Mouse (Mus musculus) intestine, embryonic 16.5 days (tissue): ENCODE data around the gene Mmgt1. TPM values are rescaled to one million over a fixed set of nuclear protein-coding genes. Genes with fewer than 3 reads are reported as not detected.

Experiments
- ATAC-seq: fragments of 200-750 bp; cut with Nextera tagmentation; 2 replicates; pipeline ENCODE4 v1.8.0; 2017; ENCODE audit warnings: moderate TSS enrichment, moderate library complexity
- H3K27ac ChIP-seq: fragments of 300-500 bp; sonication (generic); 2 replicates; pipeline ENCODE4 v1.5.1; 2014; ENCODE audit warnings: mild to moderate bottlenecking, low read length
- H3K27me3 ChIP-seq: fragments of 300-500 bp; sonication (generic); replicated peaks from 2 replicates; pipeline ENCODE4 v1.6.1; 2014; ENCODE audit warnings: low read length, control low read depth, mixed read lengths; ENCODE audit not compliant: control insufficient read depth, insufficient read depth
- H3K36me3 ChIP-seq: fragments of 300-500 bp; sonication (generic); 2 replicates; pipeline ENCODE4 v1.6.1; 2014; ENCODE audit warnings: low read length, control low read depth; ENCODE audit not compliant: control insufficient read depth, insufficient read depth
- H3K4me1 ChIP-seq: fragments of 300-500 bp; sonication (generic); 2 replicates; pipeline ENCODE4 v1.6.1; 2014; ENCODE audit warnings: low read length, control low read depth, mixed read lengths; ENCODE audit not compliant: control insufficient read depth, insufficient read depth
- H3K4me2 ChIP-seq: fragments of 300-500 bp; sonication (generic); 2 replicates; pipeline ENCODE4 v1.6.1; 2014; ENCODE audit warnings: low read depth, low read length, control low read depth
- H3K4me3 ChIP-seq: fragments of 300-500 bp; sonication (generic); 2 replicates; pipeline ENCODE4 v1.5.1; 2014; ENCODE audit warnings: mild to moderate bottlenecking, low read length
- H3K9ac ChIP-seq: fragments of 300-500 bp; sonication (generic); 2 replicates; pipeline ENCODE4 v1.6.1; 2014; ENCODE audit warnings: low read depth, low read length
- H3K9me3 ChIP-seq: fragments of 300-500 bp; sonication (generic); 2 replicates; pipeline ENCODE4 v1.6.1; 2016; ENCODE audit warnings: low read length, control low read depth; ENCODE audit not compliant: control insufficient read depth
- WGBS: fragments of 180-500 bp; shearing (Covaris S2); extraction: QIAGEN DNeasy Blood & Tissue Kit; methylation state at CpG from one replicate; pipeline ENCODE4 v1.1.7; 2014; 5-methylcytosine and 5-hydroxymethylcytosine counted together
- polyA plus RNA-seq: library from polyadenylated mRNA; unstranded; fragments of >200 nt; fragmentation: Nextera tagmentation; extraction: Ambion mirVana; gene quantifications from 2 replicates; pipeline ENCODE4 v1.2.1, GENCODE M21; 2015

The Mmgt1 gene
- 20.4 and 20.6 TPM in 2 replicates for polyA plus RNA-seq

DNA sequence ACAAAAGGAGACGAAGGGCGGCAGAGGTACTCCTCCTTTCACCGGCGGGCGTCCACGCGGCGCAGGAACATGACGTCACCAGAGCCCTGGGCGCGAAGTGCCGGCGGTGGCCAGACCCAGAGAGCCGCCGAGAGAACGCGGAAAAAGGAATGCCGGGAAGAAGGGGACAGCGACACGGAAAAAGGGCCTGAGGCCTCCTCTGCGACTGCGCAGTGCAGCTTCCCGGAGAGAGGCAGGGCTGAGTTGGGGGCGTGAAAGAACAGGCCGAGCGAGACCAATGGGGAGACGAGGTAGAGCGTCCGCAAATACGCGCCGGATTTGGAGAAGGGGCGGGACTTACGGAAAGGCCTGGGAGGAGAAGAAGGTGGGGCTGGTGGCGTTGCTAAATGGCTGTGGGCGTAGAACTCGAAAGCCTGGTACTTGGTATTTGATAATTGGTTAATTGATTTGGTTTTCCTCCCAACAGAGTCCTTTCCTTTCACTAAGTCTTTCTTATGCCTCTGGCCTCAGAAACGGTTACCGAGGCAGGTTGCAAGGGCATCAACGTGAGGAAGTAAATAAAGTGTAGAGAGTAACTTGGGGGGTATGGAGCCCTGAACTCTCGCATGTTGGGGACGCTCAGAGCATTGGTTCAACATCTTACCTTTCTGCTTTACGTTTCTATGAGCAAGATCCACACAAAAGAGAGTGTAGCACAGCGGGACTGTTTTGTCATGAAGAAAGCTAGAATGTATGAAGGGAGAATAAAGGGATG lies at the start of gene Mmgt1:
Gene Mmgt1, minus strand, starts transcription at position 183 of the 754 bp plus-strand sequence.
- 0 out of 2 replicates have a peak, but pooled peaks cover 3% of the 10 kb centered on the region for H3K4me1 ChIP-seq
- H3K4me2 ChIP-seq: peak within 1 kb of the TSS; percentile 48
- H3K27me3 ChIP-seq: no peaks in the 10 kb centered on the region
- 16% methylated on average over 43 of the region's 44 CpGs for WGBS
- H3K27ac ChIP-seq: peak within 1 kb of the TSS; percentile 41
- no peaks in the 10 kb centered on the region for H3K36me3 ChIP-seq
- peak; percentile 99 for ATAC-seq
- no peaks in the 10 kb centered on the region for H3K9me3 ChIP-seq
- H3K9ac ChIP-seq: peak within 1 kb of the TSS; percentile 85
- H3K4me3 ChIP-seq: peak within 1 kb of the TSS; percentile 67

GRCm38 (mm10) chrX:56640066-56640465 lies 42.2 kb upstream of the Mmgt1 start:
- H3K4me2 ChIP-seq: no peak overlapping the region
- H3K4me1 ChIP-seq: no peaks in the 10 kb centered on the region
- no peaks in the 10 kb centered on the region for H3K27me3 ChIP-seq
- no peaks in the 10 kb centered on the region for H3K9me3 ChIP-seq
- ATAC-seq: no peak
- no peak overlapping the region for H3K27ac ChIP-seq
- H3K9ac ChIP-seq: no peak overlapping the region
- 7% methylated on average over 1 of the region's 1 CpGs for WGBS
- H3K36me3 ChIP-seq: no peaks in the 10 kb centered on the region
- H3K4me3 ChIP-seq: no peak overlapping the region

DNA sequence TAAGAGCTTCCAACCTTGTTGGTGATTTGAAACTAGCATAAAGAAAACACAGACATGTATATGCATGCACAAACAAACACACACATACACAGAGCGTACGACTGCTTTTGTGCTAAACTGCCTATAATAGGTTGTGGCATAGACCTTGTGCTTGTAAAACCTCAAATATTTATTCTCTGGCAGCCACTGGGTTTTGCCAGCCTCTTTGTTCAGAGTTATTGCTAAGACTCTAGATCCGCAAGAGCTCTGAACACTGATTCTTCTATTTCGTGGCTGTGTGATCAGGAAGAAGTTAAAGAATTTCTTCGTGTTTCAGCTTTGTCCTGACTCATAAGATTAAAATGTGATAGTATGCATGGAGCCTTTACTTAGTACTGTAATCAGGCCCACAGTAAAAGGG lies 38.3 kb upstream of the Mmgt1 start:
- Histone ChIP-seq H3K4me3 (no peak overlapping the region), H3K4me1 (no peaks in the 10 kb centered on the region), H3K4me2 (no peak overlapping the region), H3K9ac (no peak overlapping the region), H3K9me3 (no peaks in the 10 kb centered on the region), H3K27ac (no peak overlapping the region), H3K27me3 (no peaks in the 10 kb centered on the region), H3K36me3 (no peaks in the 10 kb centered on the region)
- no peak for ATAC-seq
- WGBS: 85% methylated on average over 5 of the region's 5 CpGs

DNA sequence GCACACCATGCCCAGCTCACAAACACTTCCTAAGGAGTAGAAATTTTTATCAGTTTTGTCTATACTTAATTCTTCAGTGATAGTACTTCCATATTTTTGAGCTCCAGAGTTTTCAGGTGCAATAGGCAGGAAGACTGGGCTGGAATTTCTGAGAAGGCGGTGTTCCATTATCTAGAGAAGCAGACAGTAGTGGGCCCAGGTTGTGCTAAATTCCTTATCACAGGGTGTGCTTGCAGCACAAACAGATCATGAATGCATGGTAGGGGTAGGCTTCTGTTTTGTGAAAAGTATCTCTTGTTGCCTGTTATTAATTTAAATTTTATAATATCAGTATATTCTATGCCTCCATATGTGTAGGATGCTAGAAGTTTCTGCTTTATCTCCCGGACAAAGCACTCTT lies 17.4 kb upstream of the Mmgt1 start:
- WGBS: 86% methylated on average over 2 of the region's 2 CpGs

GRCm38 (mm10) chrX:56610318-56610694 lies 12.4 kb upstream of the Mmgt1 start:
- no peak for ATAC-seq
- Histone ChIP-seq H3K27ac (no peak overlapping the region; the same call in 1 of the 2 replicates), H3K36me3 (no peaks in the 10 kb centered on the region), H3K9me3 (no peaks in the 10 kb centered on the region), H3K9ac (peak overlapping the region; percentile 70), H3K4me2 (peak overlapping the region; percentile 65), H3K4me3 (peak overlapping the region; percentile 62), H3K4me1 (no peaks in the 10 kb centered on the region), H3K27me3 (no peaks in the 10 kb centered on the region)
- WGBS: 9% methylated on average over 13 of the region's 13 CpGs

More for the DNA sequence above, 17.4 kb upstream of the Mmgt1 start:
- H3K4me3 ChIP-seq: no peak overlapping the region
- no peak overlapping the region for H3K27ac ChIP-seq
- no peak overlapping the region for H3K4me2 ChIP-seq
- no peaks in the 10 kb centered on the region for H3K36me3 ChIP-seq
- no peaks in the 10 kb centered on the region for H3K9me3 ChIP-seq
- no peak overlapping the region for H3K9ac ChIP-seq
- no peak for ATAC-seq
- H3K27me3 ChIP-seq: no peaks in the 10 kb centered on the region
- H3K4me1 ChIP-seq: no peaks in the 10 kb centered on the region

GRCm38 (mm10) chrX:56609623-56610317 lies 11.9 kb upstream of the Mmgt1 start, which contains the start of gene Slc9a6:
Gene Slc9a6, plus strand, starts transcription at chrX:56609757.
- WGBS: 16% methylated on average over 39 of the region's 50 CpGs
- H3K9ac ChIP-seq: peak within 1 kb of the TSS; percentile 70
- H3K4me3 ChIP-seq: peak within 1 kb of the TSS; percentile 62
- peak within 1 kb of the TSS; percentile 54; the same call in 1 of the 2 replicates for H3K27ac ChIP-seq
- H3K36me3 ChIP-seq: no peaks in the 10 kb centered on the region
- no peaks in the 10 kb centered on the region for H3K27me3 ChIP-seq
- H3K4me1 ChIP-seq: no peaks in the 10 kb centered on the region
- peak within 1 kb of the TSS; percentile 65 for H3K4me2 ChIP-seq
- peak; percentile 98 for ATAC-seq
- H3K9me3 ChIP-seq: no peaks in the 10 kb centered on the region

DNA sequence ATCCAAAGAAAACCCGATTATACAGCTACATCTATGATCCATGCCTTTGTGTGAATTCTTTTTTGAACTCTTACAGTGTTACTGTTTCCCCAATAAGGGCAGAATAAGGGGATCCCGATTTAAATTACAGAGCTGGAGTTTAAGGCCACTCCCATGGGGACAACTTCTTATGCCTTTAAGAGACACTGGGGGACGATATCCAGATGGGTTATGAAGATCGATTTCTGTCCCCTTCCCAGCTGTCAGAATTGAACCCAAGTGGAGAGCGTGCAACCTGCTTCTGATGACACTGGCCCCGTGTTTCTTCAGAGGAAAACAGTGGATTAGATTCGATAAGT lies 11.4 kb upstream of the Mmgt1 start:
- Histone ChIP-seq H3K4me1 (no peaks in the 10 kb centered on the region), H3K9me3 (no peaks in the 10 kb centered on the region), H3K4me2 (peak overlapping the region; percentile 23), H3K4me3 (peak overlapping the region; percentile 62), H3K36me3 (no peaks in the 10 kb centered on the region), H3K27me3 (no peaks in the 10 kb centered on the region), H3K9ac (peak overlapping the region; percentile 70; the same call in 1 of the 2 replicates), H3K27ac (no peak overlapping the region)
- 20% methylated on average over 7 of the region's 7 CpGs for WGBS
- ATAC-seq: no peak

GRCm38 (mm10) chrX:56607032-56607710 lies 9.3 kb upstream of the Mmgt1 start:
- WGBS: 63% methylated on average over 7 of the region's 7 CpGs
- H3K4me1 ChIP-seq: no peaks in the 10 kb centered on the region
- H3K36me3 ChIP-seq: no peaks in the 10 kb centered on the region
- no peaks in the 10 kb centered on the region for H3K9me3 ChIP-seq
- H3K4me2 ChIP-seq: no peak overlapping the region
- no peaks in the 10 kb centered on the region for H3K27me3 ChIP-seq
- H3K27ac ChIP-seq: no peak overlapping the region
- no peak overlapping the region for H3K4me3 ChIP-seq
- no peak for ATAC-seq
- no peak overlapping the region for H3K9ac ChIP-seq

DNA sequence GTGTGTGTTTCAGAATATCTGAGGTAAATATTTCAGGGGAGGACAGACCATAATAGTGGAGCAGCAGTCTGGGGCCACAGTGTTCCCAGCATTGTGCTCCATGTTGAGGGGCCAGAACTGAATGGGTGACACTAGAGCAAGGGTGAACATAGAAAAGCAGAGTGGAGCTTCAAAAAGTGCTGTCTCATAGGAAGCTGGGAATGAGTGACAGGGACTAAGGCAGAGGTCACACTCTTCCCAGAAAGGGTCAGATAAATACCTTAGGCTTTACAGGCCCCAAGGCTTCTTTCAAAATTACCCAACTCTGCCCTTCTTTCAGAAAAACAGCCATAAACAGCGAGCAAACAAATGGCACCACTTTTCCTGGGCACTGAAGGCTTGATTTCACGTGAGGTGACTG lies 8.7 kb upstream of the Mmgt1 start:
- H3K4me1 ChIP-seq: no peaks in the 10 kb centered on the region
- H3K27me3 ChIP-seq: no peaks in the 10 kb centered on the region
- no peak for ATAC-seq
- no peak overlapping the region for H3K27ac ChIP-seq
- 68% methylated on average over 2 of the region's 2 CpGs for WGBS
- no peaks in the 10 kb centered on the region for H3K9me3 ChIP-seq
- H3K36me3 ChIP-seq: no peaks in the 10 kb centered on the region
- H3K4me2 ChIP-seq: no peak overlapping the region
- H3K9ac ChIP-seq: no peak overlapping the region
- H3K4me3 ChIP-seq: no peak overlapping the region
